Mouse (Mus musculus) cerebellum, postnatal 25 days (tissue): Measurements from ENCODE around the gene Esrrg.

Source experiments
- DNase-seq, 2 experiments: peaks; one replicate each; pipeline ENCODE4 v3.0.0; 2021; ENCODE audit warnings: mixed read lengths in 2 of 2

The Esrrg gene

GRCm38 (mm10) chr1:187785226-187785625 is 176.6 kb downstream of the Esrrg start:
- no peak for DNase-seq

GRCm38 (mm10) chr1:187787055-187788016 is 178.7 kb downstream of the Esrrg start:
- no peak for DNase-seq

- no peak for DNase-seq
Observed at GRCm38 (mm10) chr1:187794240-187794930, 185.8 kb downstream of the Esrrg start.

GRCm38 (mm10) chr1:187795551-187795950 is 187.0 kb downstream of the Esrrg start:
- DNase-seq: no peak

GRCm38 (mm10) chr1:187799300-187799699 is 190.7 kb downstream of the Esrrg start:
- DNase-seq: no peak

- DNase-seq: no peak
Observed at GRCm38 (mm10) chr1:187800761-187801160, 192.2 kb downstream of the Esrrg start.

GRCm38 (mm10) chr1:187803566-187803965 is 195.0 kb downstream of the Esrrg start:
- no peak for DNase-seq

- DNase-seq: no peak
Observed at GRCm38 (mm10) chr1:187803997-187804396, 195.4 kb downstream of the Esrrg start.

GRCm38 (mm10) chr1:187805001-187805400 is 196.4 kb downstream of the Esrrg start:
- no peak for DNase-seq

GRCm38 (mm10) chr1:187807477-187808390 is 199.1 kb downstream of the Esrrg start:
- no peak for DNase-seq

- DNase-seq: no peak
Observed at GRCm38 (mm10) chr1:187808391-187808922, 199.9 kb downstream of the Esrrg start.

GRCm38 (mm10) chr1:187809546-187809945 is 201.0 kb downstream of the Esrrg start:
- no peak for DNase-seq

GRCm38 (mm10) chr1:187819406-187819805 is 210.8 kb downstream of the Esrrg start:
- no peak for DNase-seq

GRCm38 (mm10) chr1:187821368-187821811 is 212.8 kb downstream of the Esrrg start:
- no peak for DNase-seq

GRCm38 (mm10) chr1:187823351-187823750 is 214.8 kb downstream of the Esrrg start:
- DNase-seq: no peak

- no peak for DNase-seq
Observed at GRCm38 (mm10) chr1:187825421-187826097, 217.0 kb downstream of the Esrrg start.

- DNase-seq: no peak
Observed at GRCm38 (mm10) chr1:187826140-187826539, 217.5 kb downstream of the Esrrg start.

- no peak for DNase-seq
Observed at GRCm38 (mm10) chr1:187826869-187827268, 218.3 kb downstream of the Esrrg start.

GRCm38 (mm10) chr1:187830937-187831336 is 222.3 kb downstream of the Esrrg start:
- no peak for DNase-seq

- no peak for DNase-seq
Observed at GRCm38 (mm10) chr1:187832851-187833250, 224.3 kb downstream of the Esrrg start.

- no peak for DNase-seq
Observed at GRCm38 (mm10) chr1:187834576-187834975, 226.0 kb downstream of the Esrrg start.

- DNase-seq: no peak
Observed at GRCm38 (mm10) chr1:187836384-187836783, 227.8 kb downstream of the Esrrg start.
